Mouse (Mus musculus) gastrocnemius, postnatal 4 days (tissue): Measurements from ENCODE around the gene Abhd14a. TPM values are rescaled to one million over a fixed set of nuclear protein-coding genes. Genes with fewer than 3 reads are reported as not detected.

Experiments
- DNase-seq, 2 experiments: peaks; one replicate each; pipeline ENCODE4 v3.0.0; 2021 to 2022; ENCODE audit warnings: low spot score in 2 of 2, mixed read lengths in 2 of 2
- long read RNA-seq, 2 experiments: library from polyadenylated mRNA; stranded (forward); transcript quantifications; one replicate each; pipeline ENCODE4 v2.0.0; 2021
- total RNA-seq, 2 experiments: library from RNA; stranded (reverse); gene quantifications; 2 replicates each; pipeline ENCODE4 v1.2.3; 2021

The Abhd14a gene
- 10 to 100 TPM; 18.5 to 19.1 TPM for total RNA-seq
- long read RNA-seq, experiment 1, partial matches to known transcripts: 3 of 26 reads
- long read RNA-seq, experiment 1, other reads (novel, unspliced or antisense): 18 of 26 reads
- long read RNA-seq, experiment 2, partial matches to known transcripts: 3 of 27 reads
- long read RNA-seq, experiment 2, other reads (novel, unspliced or antisense): 21 of 27 reads

DNA sequence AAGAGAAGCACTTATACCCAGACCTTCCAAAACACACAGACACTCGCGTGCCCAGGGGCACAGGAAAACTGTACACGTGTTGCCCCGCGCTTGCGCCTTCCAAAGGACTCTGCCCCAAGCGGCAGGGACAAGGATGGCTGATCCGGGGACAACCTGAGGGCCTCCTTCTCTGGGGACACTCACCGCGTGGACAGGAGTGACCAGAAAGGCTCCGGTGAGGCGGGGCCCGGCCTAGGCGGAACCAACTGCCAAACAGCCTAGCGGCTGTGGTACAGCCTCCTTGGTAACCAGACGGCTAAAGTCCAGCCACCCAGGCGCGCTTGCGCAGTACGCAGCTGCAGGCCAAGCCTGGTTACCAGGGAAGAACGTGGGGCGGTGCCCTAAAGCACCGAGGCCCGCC lies at the start of gene Abhd14a, which contains the start of gene Abhd14b:
Gene Abhd14a (minus strand): TSS at position 331 of the 400 bp plus-strand sequence.
Gene Abhd14b (plus strand): TSS at position 112 of the 400 bp plus-strand sequence.
- peak; percentile 83 to 94 for DNase-seq

DNA sequence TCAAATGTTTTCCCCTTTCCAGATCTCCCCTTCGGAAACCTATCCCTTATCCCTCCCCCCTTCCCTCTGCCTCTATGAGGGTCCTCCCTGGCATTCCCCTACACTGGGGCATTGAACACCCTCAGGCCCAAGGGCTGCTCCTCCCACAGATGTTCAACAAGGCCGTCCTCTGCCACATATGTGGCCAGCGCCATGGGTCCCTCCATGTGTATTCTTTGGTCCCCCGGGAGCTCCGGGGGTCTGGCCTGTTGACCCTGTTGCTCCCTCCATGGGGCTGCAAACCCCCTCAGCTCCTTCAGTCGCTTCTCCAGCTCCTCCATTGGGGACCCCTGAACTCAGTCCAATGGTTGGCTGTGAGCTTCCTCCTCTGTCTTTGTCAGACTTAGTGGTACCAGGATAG lies 40.1 kb upstream of the Abhd14a start:
- peak in 1 of 2 experiments; percentile 14 for DNase-seq

DNA sequence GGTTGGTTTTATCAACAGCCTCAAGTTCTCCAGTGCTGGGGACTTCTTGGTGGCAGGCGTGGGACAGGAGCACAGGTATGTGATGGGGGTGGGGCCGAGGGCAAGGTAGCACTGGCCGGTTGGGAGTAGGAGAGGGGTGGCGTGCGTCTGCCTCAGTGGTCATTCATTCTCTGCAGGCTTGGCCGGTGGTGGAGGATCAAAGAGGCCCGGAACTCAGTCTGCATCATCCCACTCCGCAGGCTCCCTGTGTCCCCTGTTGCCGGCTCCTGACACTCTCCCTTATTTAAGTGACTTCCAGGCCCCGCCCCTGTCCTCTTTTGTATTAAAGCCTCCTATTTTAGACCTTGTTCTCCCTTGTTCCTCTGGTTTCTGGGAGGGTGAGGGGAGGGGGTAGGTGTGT lies 37.6 kb upstream of the Abhd14a start:
- no peak for DNase-seq

DNA sequence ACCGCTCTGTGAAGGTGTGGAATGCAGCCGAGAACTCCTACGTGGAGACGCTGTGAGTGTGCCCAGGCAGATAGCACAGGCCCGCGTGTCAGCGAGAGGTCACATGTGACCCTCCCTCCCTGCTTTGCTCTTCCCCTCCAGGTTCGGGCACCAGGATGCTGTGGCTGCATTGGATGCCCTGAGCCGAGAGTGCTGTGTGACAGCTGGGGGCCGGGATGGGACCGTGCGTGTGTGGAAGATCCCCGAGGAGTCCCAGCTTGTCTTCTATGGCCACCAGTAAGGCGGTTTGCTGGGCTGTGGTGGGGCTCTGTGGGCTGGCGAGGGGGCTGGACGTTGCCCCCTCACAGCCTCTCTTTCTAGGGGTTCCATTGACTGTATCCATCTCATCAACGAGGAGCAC lies 36.1 kb upstream of the Abhd14a start:
- DNase-seq: peak in 1 of 2 experiments; percentile 10

DNA sequence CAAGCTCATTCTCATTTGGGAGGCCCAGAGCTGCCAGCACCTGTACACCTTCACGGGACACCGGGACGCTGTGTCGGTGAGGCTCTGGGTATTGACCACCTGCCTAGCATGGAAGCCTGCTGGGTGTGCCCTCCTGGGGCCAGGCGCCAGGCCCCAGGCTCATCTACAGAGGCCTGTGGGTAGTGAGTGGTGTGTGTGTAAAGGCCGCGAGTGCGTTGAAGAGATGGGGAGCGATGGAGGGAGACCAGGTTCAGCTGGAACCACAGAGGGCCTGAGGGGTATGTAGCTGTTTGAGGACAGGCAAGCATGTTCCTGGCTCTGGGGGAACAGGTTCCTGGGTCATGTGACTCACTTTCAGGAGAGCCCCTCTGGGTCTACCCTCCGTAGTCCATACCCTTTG lies 35.7 kb upstream of the Abhd14a start:
- no peak for DNase-seq

DNA sequence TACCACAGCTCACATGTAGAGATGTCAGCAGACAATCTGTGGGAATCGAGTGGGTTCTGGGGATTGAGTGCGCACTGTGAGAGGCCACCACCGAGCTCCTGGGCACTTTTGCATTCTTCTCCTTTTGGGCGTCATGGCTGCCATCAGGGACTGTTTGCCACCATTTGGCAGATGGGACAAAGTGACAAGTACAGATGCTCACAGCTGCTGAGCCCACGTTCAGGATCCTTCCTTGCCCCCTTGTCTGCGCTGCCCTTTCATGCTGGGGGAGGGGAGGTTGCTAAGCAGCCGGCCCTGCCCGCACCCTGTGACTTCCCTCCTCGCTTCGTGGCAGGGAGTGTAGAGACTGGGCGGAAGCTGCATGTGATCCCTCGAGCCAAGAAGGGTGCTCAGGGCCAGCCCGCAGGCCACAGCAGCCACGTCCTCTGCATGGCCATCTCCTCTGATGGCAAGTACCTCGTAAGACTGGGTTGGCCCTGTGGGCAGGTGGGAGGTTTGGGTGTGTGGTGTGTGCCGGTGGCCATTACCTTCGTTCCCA lies 35.2 kb upstream of the Abhd14a start:
- DNase-seq: peak in 1 of 2 experiments; percentile 16

DNA sequence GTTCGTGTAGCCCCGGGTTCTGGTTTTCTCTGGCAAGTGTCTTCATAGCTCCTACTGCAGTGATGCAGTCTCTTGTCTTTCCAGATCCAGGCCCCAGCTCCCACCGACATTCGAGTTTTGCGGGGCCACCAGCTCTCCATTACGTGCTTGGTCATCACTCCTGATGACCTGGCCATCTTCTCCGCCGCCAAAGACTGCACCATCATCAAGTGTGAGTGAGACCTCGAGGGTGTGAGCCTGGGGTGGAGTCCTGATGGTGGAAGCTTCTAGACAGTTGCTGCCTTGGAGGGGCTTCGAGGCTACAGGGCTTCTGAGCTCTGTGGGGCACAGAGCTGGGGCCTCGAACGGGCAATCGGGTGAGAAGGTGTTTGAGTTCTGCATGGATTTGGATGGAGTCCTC lies 34.2 kb upstream of the Abhd14a start:
- peak in 1 of 2 experiments; percentile 14 for DNase-seq

DNA sequence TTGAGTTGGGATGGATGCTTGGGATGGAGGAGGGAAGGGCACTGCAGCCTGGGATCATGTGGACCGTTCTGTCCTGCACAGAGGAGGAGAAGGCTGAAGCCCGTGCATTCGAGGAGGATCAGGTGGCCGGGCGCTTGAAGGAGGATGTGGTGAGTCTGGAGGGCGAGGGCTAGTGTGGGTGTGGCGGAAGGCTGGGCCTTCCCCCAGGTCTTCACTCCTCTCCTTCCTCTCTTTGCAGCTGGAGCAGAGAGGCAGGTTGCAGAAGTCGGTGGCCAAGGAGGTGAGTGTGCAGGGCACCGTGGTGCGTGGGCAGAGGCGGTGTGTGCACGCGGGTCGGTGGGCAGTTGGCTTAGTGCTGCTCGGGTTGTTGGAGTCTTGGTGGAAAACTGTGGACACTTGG lies 33.6 kb upstream of the Abhd14a start:
- peak in 1 of 2 experiments; percentile 15 for DNase-seq

DNA sequence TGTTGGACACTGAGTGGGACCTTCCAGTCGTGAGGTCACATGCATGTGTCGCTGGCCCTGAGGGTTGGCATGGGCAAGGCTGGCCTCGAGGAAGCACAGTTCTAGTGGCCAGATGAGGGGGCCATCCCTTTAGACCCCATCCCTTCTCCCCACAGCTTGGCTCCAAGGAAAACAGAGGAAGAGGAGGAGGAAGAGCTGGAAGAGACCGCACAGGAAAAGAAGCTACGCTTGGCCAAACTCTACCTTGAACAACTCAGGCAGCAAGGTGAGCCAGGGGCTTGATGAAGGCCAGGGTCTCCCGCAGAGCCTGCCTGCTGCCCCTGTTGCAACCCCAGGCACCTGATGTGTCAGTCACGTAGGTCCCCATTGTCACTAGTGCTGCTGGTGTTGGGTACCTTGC lies 33.1 kb upstream of the Abhd14a start:
- peak in 1 of 2 experiments; percentile 12 for DNase-seq

DNA sequence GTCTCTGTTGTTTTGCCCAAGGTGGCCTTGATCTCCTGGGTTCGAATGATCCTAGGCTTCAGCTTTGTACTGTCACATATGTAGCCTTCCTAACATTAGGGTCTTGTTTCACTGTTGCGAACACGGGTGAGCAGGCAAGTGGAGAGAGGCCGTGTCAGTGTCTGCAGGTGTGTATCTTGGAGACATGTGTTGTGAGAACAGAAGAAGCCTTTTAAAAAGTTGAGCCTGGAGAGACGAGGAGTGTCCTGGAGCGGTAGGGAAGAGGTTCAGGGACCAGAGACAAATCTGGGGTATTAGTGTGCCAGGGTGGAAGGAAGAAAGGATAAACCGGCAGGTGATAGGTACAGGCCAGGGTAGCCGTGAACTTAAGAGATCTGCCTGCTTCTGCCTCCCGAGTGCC lies 30.6 kb upstream of the Abhd14a start:
- peak in 1 of 2 experiments; percentile 12 for DNase-seq

DNA sequence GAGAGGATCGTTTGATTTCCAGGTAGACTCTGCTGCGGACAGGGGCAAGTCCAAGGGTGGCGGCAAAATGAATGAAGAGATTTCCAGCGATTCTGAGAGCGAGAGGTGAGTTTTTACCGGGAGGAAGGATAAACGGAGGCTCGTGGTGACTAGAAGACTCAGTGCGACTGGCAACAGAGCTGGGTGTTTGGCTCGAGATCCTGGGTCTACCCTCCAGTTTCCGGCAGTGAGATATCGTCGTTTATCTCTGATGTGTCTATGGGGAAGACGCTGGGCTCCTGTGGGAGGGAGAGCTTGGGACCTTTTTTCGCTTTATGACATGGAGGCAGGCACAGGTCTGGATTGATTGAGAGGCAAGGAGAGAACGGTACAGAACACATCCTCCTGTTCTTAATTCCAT lies 30.2 kb upstream of the Abhd14a start:
- DNase-seq: peak in 1 of 2 experiments; percentile 13

DNA sequence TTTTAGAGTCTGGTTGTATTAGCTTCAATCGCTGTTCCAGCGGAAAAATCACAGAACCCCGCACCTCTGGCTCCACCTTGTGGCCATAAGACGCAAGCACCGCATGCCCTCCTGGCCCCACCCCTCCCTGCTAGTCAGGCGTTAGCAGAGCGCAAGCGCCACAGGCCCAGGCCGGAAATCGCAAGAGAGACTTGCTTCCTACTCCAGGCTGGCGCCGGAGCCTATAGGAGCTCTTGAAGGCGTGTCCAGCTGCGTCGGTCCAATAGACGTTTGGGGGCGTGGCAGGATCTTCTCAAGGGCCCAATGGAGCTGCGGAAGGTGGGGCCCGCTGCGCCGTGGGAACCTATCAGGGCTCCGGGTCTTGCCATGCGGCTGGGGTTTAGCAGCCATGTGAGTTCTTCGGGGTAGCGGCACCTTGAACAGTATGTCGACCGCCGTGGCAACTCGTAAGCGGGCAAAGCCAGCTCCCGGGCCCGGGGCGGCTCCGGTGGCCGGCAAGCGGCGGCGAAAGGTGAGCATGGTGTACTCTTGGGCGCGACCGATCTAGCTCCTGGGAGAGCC lies 29.5 kb upstream of the Abhd14a start, which contains the start of gene Parp3:
Gene Parp3 (minus strand): TSS at position 26 of the 561 bp plus-strand sequence.
- peak; percentile 93 to 98 for DNase-seq

DNA sequence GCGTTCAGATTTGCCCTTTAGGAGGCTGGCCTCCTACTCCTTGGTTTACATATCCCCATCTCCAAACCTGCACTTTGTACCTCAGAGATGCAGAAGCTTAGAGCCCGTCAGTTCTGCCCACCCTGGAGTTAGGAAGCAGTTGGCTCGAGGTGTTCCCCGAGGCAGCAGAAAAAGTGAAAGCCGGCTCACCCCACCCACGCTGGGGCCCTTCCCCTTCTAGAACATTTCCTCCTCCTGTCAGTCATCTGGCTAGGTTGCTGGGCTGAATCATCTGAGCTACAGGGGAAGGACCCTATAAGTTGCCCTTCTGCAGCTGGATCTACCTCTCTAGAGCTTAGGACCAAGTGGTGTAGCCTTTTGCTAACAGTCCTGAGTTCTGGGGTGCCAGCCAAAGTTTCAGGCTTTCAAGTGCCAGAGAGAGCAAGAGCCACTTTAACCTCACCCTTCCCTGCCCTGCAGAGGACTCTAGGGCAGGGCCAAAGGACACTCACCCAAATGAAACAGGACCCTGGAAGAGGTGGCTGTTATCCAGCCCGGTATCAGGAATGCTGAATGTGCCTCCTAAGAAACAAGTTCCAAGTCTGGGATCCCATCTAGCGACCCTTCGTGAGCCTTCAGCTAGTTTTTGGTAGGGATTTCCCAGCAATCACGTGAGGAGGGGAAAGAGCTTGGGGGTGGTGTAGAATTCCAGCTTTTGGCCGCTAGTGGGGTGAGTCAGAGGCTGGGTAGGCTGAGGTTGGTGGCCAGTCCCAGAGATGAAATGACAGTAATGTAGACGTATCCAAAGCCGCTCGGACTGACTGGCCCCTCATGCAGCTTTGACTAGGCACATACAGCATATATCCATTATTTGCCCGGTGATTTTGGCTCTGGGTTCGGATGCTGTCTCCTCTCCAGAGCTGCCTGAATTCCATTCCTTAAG lies 28.8 kb upstream of the Abhd14a start:
- peak; percentile 43 to 75 for DNase-seq

DNA sequence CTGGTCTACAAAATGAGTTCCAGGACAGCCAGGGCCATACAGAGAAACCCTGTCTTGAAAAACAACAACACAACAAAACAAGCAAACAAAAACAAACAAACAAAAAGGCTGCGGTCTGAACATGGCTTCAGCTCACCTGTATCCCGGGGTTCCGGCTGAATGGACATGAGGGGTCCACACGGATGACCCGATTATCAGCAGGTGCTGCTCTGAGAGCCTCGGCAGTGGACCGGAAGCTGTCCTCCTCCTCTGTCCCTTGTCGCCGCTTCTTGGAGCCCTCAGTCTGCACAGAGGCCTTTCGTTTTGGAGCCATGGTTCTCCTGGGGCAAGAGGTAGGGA lies 28.2 kb upstream of the Abhd14a start, which contains the start of gene Rrp9:
Gene Rrp9 (plus strand): TSS at position 301 of the 339 bp plus-strand sequence.
- DNase-seq: peak; percentile 14 to 16

DNA sequence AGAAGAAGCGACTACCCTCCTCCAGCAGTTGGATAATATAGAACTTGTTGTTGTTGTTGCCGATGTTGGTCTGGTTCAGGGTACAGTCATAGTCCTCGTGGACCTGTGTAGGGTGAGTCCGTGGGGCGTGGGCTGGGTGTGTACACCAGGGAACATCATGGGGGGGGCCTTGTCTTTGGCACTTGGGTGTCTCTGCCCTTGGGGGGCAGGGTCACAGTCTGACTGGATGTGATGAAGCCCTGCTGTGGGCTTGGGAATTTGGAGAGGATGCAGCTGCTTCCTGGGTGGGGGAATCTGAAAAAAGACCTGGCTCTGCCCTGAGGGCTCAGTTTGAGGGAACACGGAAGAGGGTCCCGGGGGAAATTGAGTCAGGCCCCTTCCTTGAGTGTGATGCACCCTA lies 27.6 kb upstream of the Abhd14a start:
- DNase-seq: peak; percentile 23 to 30

DNA sequence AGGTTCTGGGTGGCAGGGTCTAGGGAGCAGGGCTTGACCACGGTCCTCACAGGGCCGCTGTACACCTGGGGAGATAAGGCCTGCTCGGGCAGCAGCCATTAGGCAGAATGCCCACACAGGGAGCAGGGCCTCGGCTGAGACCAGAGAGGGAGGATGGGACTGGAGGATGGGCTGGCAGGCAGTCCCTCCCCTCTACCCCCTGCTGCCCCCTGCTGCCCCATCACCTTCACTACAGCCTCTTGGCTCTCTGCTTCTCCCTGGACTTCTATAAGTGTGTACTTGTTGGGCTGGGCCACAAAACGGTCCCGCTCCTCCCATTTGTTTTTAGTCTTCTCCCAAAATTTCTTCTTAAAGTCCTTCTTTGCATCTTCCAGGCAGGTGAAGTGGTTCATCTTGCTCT lies 27.0 kb upstream of the Abhd14a start:
- DNase-seq: peak; percentile 47 to 73

DNA sequence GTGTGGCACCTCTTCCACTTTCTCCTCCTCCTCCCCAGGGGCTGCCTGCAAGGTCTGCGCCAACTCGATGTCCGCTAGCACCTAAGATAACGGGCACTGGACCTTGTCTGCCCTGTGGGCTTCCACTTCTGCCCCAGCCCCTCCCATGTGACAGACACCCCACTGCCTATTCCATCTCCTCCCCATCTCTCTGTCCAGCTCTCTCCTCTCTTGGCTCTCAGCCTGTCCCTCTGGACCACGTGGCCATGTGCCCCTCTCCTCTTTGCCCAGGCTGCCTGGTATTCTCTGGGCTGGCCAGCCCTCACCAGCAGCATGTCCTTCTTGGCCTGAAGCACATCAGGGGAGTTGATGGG lies 26.3 kb upstream of the Abhd14a start:
- peak in 1 of 2 experiments; percentile 20 for DNase-seq

DNA sequence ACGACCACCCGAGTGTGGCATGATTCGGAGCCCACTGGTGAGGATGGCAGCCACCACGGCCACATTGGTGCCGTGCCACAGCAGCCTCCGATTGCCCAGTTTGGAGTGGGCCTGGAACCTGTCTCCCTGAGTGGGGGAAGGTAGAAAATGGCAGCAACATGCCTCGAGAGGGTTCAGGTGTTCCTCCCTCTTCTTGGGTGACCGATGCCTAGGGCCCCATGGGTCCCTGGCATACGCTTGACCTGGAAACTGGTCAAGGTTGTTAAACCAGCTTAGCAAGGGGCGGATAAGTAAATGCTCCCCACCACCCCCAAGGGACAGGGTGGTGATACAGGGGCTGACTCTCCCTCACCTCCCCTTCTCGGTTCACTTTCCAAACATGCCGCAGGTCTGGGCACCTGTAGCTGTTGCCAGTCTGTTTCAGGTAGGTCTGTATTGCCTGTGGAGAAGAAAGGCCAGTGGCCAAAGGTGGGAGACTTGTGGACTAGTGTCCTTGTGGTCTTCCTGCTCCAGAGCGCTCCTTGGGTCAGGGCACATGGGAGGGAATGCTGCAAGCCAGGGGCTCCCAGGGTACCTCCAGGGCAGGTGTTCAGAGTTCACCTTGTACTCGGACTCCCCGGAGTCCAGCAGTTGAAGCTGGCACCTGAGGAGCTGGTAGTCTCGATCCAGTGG lies 25.7 kb upstream of the Abhd14a start:
- no peak for DNase-seq

DNA sequence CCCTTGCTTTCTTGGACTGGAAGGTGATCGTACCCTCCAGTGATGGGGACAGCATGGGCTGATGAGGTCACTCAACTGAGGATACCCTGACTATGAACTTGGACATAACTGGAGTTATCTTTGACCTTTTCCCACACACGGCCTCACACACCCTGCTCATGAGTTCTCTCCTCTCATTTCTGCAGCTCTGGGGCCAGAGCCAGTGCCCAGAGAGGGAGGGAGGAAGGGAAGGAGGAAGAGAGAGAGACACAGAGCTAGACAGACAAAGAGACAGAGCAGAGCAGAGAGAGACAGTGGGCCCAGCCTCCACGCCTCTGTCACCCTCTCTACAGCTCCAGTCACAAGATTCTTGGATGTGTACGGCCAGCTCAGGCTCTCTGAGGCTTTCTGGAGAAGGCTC lies 24.8 kb upstream of the Abhd14a start:
- DNase-seq: no peak

DNA sequence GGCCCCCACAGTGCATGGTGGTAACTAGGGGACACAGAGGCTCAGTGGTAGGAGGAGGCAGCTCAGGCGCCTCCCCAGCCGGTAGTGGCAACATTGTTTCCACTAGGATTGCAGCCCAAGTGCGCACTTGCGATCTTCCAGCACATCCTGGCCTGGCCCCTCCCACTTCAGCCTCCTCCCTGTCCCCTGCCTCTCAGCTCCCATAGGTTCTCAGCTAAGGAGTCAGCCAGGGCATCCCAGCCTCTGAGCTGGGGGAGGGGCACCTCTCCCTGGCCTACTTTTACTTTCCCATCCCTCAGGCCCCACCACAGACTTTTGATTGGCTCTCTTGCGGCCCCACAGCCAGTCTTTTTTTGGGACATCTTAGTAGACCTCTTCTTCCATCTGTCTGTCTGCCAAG lies 24.4 kb upstream of the Abhd14a start:
- DNase-seq: peak in 1 of 2 experiments; percentile 63
